8 mouse cellular contexts compared by ENCODE assay signal in the genomic region with DNA sequence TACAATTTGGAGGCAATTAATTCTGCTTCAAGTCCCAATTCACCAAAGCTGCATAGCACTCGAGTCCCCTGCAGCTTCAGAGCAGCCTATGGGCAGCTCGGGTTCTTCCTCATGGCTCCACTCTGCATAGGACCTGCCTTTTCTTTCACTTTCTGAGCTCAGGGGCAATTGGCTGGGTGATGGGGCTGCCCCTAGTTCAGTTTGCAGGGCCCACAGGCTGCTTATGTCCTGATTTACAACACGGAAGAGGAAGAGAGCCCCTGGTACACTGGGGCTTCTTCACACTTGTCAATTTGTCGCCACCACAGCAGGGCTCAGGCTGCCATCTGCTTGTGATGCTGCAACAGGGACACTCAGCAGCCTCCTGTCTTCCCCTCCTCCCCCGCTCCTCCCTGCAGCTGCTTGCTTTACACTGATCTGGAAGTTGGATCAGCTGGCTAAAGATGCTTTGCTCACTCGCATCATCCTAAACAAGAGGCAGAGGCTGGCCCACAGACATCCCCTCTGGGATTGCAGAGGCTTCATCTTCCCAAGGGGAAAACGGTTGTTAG. TPM values are rescaled to one million over a fixed set of nuclear protein-coding genes. Genes with fewer than 3 reads are reported as not detected.
DNase-seq lines count a peak whose midpoint lies in the region; ATAC-seq lines count a peak whose summit lies in the region.

No protein-coding gene starts in this region.

- peak; percentile 72 for ATAC-seq in inflammation-experienced regulatory T-cells, adult 6 months
- peak; percentile 52; the same call in 1 of the 2 replicates for ATAC-seq in megakaryocyte, adult 5-6 weeks (ENCODE audit: poor library complexity, severe bottlenecking)

- DNase-seq in cerebellum, postnatal 10 days, result peak; percentile 46 to 74
- DNase-seq in cerebellum, adult 11 months, result no peak
- peak; percentile 92 for DNase-seq in brain, adult 2 months (ENCODE audit: low read depth, low spot score)
- DNase-seq in frontal cortex, postnatal 10 days (ENCODE audit: low spot score in 2 of 2), result peak; percentile 61 to 82
- DNase-seq in right cerebral cortex, postnatal 14 days, result peak; percentile 59
- DNase-seq in gastrocnemius, adult 18-20 months (ENCODE audit: low spot score), result no peak

RNA-seq across cellular contexts. Expression of a gene that starts 38.7 kb away (rescaled TPM):
- polyA plus RNA-seq in inflammation-experienced regulatory T-cells, adult 6 months (2017; shearing (Covaris generic)), result not detected
- not detected in 2 replicates for total RNA-seq in megakaryocyte, adult 5-6 weeks (2015)
- not detected in 2 replicates for total RNA-seq in megakaryocyte, adult 5-6 weeks (2017)
- total RNA-seq in gastrocnemius, adult 18-20 months (2021), result under 1 TPM; 0.21 to 0.28 TPM

RNA-seq across cellular contexts. Expression of a gene that starts 40.0 kb away (rescaled TPM):
- not detected for polyA plus RNA-seq in inflammation-experienced regulatory T-cells, adult 6 months (2017; shearing (Covaris generic))
- not detected in 2 replicates for total RNA-seq in megakaryocyte, adult 5-6 weeks (2015)
- total RNA-seq in megakaryocyte, adult 5-6 weeks (2017), result not detected in 2 replicates
- not detected for total RNA-seq in gastrocnemius, adult 18-20 months (2021)

Comparison
In these comparisons a context has a peak if more than half of its experiments do, and no peak if none do; other contexts are left out.
1. DNase-seq: peak in cerebellum, postnatal 10 days (2 of 2), brain, adult 2 months (single experiment), frontal cortex, postnatal 10 days (2 of 2) and right cerebral cortex, postnatal 14 days (single experiment); none in cerebellum, adult 11 months (single experiment) and gastrocnemius, adult 18-20 months (single experiment).